Mouse (Mus musculus): ENCODE results near the gene Gli3. TPM values are rescaled to one million over a fixed set of nuclear protein-coding genes. Genes with fewer than 3 reads are reported as not detected.

Gli3 gene
- polyA plus RNA-seq, 1 experiment from 2014 or later = 57.9 TPM

DNA sequence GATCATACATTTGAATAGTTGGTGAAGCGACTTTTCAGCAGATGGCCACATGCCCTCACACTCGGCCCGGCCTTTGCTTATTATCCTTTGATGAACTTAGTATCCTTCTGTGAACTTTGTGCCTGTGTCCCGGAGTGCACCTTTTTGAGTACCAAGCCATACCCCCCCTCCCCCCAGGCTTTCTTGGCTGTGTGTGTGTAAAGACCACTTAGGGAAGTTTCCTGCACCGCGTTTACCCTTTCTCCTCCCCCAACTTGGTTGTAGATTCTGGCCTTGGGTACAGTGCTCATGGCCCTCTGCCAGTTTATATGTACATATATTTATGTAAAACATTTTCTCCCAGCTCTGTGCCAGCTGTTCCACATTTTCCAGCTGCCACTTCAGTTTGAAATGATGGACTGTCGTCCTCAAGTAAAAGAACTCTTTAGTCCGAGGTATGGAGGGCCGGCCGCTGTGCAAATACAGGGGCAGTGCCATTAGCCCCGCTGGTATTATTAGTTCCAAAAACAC lies 1.8 kb downstream of the Gli3 start:
- Histone ChIP-seq H3K4me3 (peak overlapping the region; percentile 98), H3K27ac (peak overlapping the region; percentile 100), H3K27me3 (ENCODE audit: low read depth, poor library complexity, severe bottlenecking) (no peaks in the 10 kb centered on the region), H3K4me1 (peaks cover 55% of the 10 kb centered on the region), H3K9me3 (replicated peaks) (no peaks in the 10 kb centered on the region), H3K36me3 (no peaks in the 10 kb centered on the region)
- 1% methylated on average over 11 of the region's 11 CpGs for WGBS
- DNase-seq (ENCODE audit: low spot score) = peak; percentile 70

DNA sequence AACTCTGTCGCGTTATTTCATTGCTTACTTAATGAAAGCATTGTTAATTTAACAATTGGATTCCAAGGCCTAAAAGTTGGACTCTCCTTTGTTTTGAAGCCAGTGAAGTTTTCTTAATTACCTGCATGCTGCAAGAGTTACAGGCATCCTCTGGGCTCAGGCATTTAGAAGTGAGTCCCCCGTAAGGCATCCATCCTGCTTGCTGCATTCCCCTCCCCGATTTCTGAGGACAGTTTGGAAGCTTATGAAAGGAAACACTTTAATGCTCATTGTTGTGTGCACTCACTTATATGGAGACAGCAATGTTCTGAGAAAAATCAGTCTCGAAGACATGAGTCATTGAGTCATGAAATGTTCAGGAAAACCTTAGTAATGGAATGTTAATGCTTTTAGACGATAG lies 3.5 kb downstream of the Gli3 start:
- Histone ChIP-seq H3K36me3 (0 out of 2 replicates have a peak, but pooled peaks cover 2% of the 10 kb centered on the region), H3K27ac (peak overlapping the region; percentile 100), H3K4me1 (peaks cover 66% of the 10 kb centered on the region), H3K4me3 (peak overlapping the region; percentile 98), H3K9me3 (replicated peaks) (no peaks in the 10 kb centered on the region), H3K27me3 (ENCODE audit: low read depth, poor library complexity, severe bottlenecking) (no peaks in the 10 kb centered on the region)
- no peak for DNase-seq (ENCODE audit: low spot score)
- 24% methylated on average over 6 of the region's 6 CpGs for WGBS

DNA sequence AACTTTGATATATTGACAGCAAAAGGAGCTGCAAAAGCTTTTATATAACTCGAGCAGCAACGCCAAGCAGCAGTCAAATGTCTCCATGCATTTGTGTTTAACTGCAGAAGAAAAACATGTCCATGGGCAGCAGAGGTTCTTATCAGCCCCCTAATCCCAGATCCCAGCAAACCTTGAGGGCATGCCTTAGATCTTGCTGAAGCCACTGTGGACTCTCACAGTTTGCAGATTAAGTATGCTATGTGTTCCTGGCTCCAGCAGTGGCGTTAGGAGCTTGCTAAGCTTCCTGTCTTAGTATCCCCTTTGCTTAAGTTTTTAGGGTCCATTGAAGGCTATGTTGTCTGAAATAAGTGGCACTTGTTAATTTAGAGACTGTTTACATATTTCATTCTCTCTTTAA lies 4.4 kb downstream of the Gli3 start:
- DNase-seq (ENCODE audit: low spot score) = no peak
- Histone ChIP-seq H3K27me3 (ENCODE audit: low read depth, poor library complexity, severe bottlenecking) (no peaks in the 10 kb centered on the region), H3K9me3 (replicated peaks) (no peaks in the 10 kb centered on the region), H3K36me3 (0 out of 2 replicates have a peak, but pooled peaks cover 5% of the 10 kb centered on the region), H3K27ac (peak overlapping the region; percentile 100), H3K4me1 (peaks cover 61% of the 10 kb centered on the region), H3K4me3 (peak overlapping the region; percentile 98)
- 16% methylated on average over 3 of the region's 3 CpGs for WGBS

DNA sequence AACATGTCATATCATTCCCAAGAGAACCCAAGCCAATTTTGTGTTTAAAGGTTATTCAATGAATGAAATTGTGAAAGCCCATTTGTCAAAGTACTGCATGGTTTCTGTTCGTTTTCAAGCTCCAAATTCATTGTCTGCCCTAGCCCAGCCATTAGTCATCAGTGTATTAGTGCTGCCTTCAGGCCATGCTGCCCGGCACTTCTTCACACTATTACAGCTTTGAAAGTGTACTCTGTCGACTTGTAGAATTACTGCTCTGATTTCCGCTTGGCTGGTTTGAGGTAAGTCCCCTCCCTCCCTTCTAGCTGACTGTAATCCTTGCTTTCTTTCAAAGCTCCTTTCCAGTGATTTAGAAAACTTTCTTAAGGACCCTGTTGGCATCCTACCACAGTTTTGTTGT lies 5.4 kb downstream of the Gli3 start:
- Histone ChIP-seq H3K4me1 (peaks cover 67% of the 10 kb centered on the region), H3K36me3 (peaks cover 9% of the 10 kb centered on the region; the same call in 1 of the 2 replicates), H3K27me3 (ENCODE audit: low read depth, poor library complexity, severe bottlenecking) (no peaks in the 10 kb centered on the region), H3K4me3 (peak overlapping the region; percentile 98), H3K9me3 (replicated peaks) (no peaks in the 10 kb centered on the region), H3K27ac (peak overlapping the region; percentile 100; the same call in 1 of the 2 replicates)
- WGBS = 9% methylated on average over 4 of the region's 4 CpGs
- DNase-seq (ENCODE audit: low spot score) = peak; percentile 40

DNA sequence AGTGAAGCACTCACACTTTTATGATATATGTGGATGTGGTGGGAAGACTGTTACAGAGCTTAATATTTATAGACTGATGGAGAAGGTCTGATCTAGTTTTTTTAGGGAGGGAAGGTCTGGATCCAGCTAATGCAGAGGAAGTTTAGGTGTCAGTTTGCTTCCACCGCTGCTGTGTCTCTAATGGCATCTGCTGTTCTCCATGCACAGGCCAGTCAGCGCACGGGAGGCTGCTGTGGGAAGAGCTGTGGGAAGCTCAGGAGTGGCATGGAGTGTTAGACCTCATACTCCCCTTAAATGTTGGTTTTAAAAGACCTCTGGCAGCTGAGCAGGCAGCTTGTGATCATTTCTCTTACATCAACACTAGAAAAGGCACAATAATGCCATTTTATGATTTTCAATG lies 7.0 kb downstream of the Gli3 start:
- DNase-seq (ENCODE audit: low spot score) = no peak
- H3K4me3 ChIP-seq = no peak overlapping the region
- peaks cover 76% of the 10 kb centered on the region for H3K4me1 ChIP-seq
- H3K9me3 ChIP-seq (replicated peaks) = no peaks in the 10 kb centered on the region
- WGBS = 60% methylated on average over 3 of the region's 3 CpGs
- peaks cover 10% of the 10 kb centered on the region; the same call in 1 of the 2 replicates for H3K36me3 ChIP-seq
- H3K27me3 ChIP-seq (ENCODE audit: low read depth, poor library complexity, severe bottlenecking) = no peaks in the 10 kb centered on the region
- H3K27ac ChIP-seq = no peak overlapping the region

DNA sequence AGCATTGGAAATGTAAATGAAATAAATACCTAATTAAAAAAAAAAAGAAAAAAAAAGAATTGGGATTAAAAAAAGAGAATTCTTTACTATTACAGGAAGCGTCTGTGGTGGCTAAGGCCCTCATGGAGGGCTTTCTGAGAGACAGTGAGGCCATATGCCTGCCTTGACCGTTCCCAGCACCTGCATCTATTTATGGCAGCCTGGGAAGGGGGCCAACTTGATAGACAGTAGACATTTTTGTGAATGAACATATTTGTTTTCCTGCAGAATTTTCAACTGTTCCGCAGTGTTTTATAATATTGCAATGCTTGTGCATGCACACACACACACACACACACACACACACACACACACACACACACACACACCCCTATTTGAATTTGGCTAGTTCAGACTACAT lies 9.7 kb downstream of the Gli3 start:
- WGBS = 78% methylated on average over 3 of the region's 3 CpGs
- H3K27me3 ChIP-seq (ENCODE audit: low read depth, poor library complexity, severe bottlenecking) = no peaks in the 10 kb centered on the region
- H3K36me3 ChIP-seq = peaks cover 22% of the 10 kb centered on the region
- H3K9me3 ChIP-seq (replicated peaks) = no peaks in the 10 kb centered on the region
- H3K4me3 ChIP-seq = no peak overlapping the region
- peaks cover 56% of the 10 kb centered on the region for H3K4me1 ChIP-seq
- no peak for DNase-seq (ENCODE audit: low spot score)
- no peak overlapping the region for H3K27ac ChIP-seq

DNA sequence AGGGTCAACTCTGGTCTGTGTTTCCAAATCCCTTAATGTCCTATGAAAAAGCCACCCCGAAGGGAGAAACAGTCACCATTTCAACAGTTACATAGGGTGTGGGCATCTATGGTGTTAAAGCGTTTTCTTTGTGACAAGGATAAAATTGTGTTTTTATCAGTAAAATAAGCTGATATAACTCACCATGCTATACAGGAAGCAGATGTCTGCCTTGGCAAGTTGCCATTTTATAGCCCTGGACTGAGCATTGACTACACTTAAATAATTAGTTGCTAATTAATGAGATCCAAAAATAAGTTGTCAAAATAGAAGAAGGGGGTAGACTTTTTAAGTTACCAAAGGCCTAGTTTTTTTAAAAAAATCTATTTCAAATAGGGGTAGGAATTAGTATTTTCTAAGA lies 11.4 kb downstream of the Gli3 start:
- no peaks in the 10 kb centered on the region for H3K9me3 ChIP-seq (replicated peaks)
- H3K36me3 ChIP-seq = peaks cover 39% of the 10 kb centered on the region
- no peak for DNase-seq (ENCODE audit: low spot score)
- H3K4me3 ChIP-seq = no peak overlapping the region
- H3K27me3 ChIP-seq (ENCODE audit: low read depth, poor library complexity, severe bottlenecking) = no peaks in the 10 kb centered on the region
- no peak overlapping the region for H3K27ac ChIP-seq
- peaks cover 41% of the 10 kb centered on the region for H3K4me1 ChIP-seq
- 88% methylated on average over 2 of the region's 2 CpGs for WGBS

DNA sequence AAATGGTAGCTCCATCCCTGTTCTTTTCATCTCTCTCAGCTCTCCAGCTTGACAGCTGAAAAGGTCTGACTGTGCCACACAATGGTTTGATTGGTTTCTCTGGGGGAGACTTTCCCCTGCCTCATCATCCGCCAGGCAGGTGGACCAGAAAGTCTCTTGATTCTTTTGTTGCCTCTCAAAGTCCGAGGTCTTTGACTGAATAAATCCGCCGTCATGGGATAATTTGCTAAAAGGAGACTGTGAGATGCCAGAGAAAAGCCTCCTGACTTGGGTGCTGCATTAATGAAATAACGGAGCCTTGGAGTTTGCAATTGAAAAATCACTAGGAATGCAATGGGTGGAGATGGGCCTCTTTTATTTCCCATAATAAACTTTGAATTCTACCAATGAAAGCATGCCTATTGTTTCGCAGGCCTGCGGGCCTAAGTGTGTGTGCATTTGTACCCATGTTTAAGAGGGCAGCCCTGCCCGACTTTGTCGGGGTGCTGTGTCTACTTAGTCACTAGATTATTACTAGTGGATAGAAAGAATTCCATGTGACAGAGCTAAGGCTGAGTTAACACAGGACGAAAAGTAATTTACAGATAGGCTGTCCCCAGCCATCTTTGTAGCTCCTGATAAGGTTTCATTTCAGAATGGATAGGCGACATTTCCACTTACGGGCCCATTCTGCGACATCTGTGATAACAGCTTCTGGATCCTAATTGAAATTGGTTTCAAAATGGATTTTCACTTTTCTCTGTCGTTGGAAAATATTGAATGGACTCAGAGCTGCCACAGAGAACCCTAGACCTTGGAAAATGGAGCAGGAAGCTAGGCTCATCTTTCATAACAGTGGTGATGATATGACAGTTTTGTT lies 23.2 kb downstream of the Gli3 start:
- WGBS = 79% methylated on average over 14 of the region's 14 CpGs
- H3K4me3 ChIP-seq = no peak overlapping the region
- no peaks in the 10 kb centered on the region for H3K9me3 ChIP-seq (replicated peaks)
- peaks cover 35% of the 10 kb centered on the region for H3K4me1 ChIP-seq
- H3K36me3 ChIP-seq = peaks cover 25% of the 10 kb centered on the region
- DNase-seq (ENCODE audit: low spot score) = no peak
- no peaks in the 10 kb centered on the region for H3K27me3 ChIP-seq (ENCODE audit: low read depth, poor library complexity, severe bottlenecking)
- no peak overlapping the region for H3K27ac ChIP-seq

DNA sequence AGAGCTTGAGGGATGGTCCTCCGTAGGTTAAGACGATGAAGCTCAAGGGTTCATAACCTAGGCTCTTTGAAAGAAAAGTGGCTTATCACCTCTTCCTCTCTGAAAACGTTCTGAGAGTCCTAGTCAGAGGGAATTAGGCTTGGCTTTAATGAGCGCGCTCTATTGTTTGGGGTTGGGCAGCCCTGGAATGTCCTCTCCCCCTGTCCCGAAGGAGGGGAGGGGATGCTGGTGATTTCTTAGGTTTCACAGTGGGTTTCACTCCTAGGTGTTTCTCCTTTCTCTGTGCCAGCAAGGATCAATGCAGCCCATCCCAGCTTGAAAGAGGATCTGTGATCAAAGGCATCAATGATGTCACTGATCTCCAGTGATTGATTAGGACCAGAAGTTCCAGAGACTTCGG lies 24.3 kb downstream of the Gli3 start:
- H3K4me3 ChIP-seq = no peak overlapping the region
- DNase-seq (ENCODE audit: low spot score) = no peak
- WGBS = 8% methylated on average over 7 of the region's 7 CpGs
- H3K27me3 ChIP-seq (ENCODE audit: low read depth, poor library complexity, severe bottlenecking) = no peaks in the 10 kb centered on the region
- peaks cover 35% of the 10 kb centered on the region for H3K4me1 ChIP-seq
- H3K36me3 ChIP-seq = peaks cover 24% of the 10 kb centered on the region
- H3K27ac ChIP-seq = no peak overlapping the region
- no peaks in the 10 kb centered on the region for H3K9me3 ChIP-seq (replicated peaks)

DNA sequence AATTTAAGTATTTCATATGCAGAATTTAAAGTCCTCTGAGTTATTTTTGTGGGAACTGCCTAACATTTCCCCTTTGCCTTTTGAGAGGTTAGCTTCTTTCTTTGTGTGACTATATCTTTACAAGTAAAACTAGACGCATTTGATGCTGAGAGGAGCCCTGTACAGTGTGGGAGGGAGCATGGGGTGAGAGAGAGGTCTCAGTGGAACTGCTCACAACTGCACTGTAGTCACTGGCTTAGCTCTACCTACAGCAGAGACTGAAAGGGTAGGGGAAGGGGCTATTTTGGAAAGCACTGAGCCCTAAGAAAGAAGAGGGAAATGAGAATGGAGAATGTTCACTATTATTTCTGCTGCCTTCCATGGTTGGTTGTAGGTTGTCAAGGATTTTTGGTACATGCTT lies 25.0 kb downstream of the Gli3 start:
- Histone ChIP-seq H3K27ac (no peak overlapping the region), H3K9me3 (replicated peaks) (no peaks in the 10 kb centered on the region), H3K4me1 (peaks cover 33% of the 10 kb centered on the region), H3K4me3 (no peak overlapping the region), H3K36me3 (peaks cover 21% of the 10 kb centered on the region), H3K27me3 (ENCODE audit: low read depth, poor library complexity, severe bottlenecking) (no peaks in the 10 kb centered on the region)
- DNase-seq (ENCODE audit: low spot score) = no peak
- 58% methylated on average over 1 of the region's 1 CpGs for WGBS

DNA sequence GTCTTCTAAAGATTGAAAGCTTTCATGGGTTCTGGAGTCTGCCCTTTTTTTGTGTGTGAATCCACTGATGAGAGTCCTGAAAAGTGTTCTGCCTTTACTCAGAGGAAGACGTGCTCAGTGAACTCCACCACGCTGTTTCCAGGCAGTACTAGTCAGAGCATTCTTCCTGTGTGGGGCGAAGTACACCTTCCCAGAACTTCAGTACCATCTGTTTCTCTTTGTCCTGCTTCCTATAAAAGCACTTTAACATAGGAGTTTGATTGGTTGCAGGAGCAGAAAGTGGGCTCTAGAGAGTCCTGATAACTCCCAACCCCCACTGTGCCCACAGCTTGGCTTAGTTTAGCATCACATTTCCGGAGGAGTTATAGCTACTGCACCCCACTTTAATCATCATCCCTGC lies 32.8 kb downstream of the Gli3 start:
- peaks cover 20% of the 10 kb centered on the region for H3K4me1 ChIP-seq
- H3K36me3 ChIP-seq = peaks cover 48% of the 10 kb centered on the region
- 67% methylated on average over 4 of the region's 4 CpGs for WGBS
- H3K27ac ChIP-seq = no peak overlapping the region
- H3K27me3 ChIP-seq (ENCODE audit: low read depth, poor library complexity, severe bottlenecking) = no peaks in the 10 kb centered on the region
- no peak overlapping the region for H3K4me3 ChIP-seq
- no peak for DNase-seq (ENCODE audit: low spot score)
- no peaks in the 10 kb centered on the region for H3K9me3 ChIP-seq (replicated peaks)

DNA sequence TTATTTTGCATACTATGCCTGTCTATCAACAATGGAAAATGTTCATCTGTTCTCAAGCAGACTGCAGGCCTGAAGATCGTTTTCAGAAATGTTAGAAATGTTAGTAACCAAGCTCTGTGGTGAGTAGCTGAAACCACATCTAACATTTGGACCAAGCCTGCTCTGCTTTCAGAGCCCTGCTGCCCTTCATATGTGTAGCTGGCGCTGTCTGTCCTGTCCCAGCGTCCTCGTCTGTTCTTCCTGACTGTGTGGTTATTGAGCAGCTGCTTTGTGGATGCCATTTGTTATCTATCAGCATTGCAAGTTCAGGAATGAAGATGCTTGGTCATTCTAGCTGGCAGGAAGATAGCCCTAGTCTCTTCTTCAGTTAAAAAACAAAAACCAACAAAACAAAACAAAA lies 35.3 kb downstream of the Gli3 start:
- no peaks in the 10 kb centered on the region for H3K27me3 ChIP-seq (ENCODE audit: low read depth, poor library complexity, severe bottlenecking)
- no peak overlapping the region for H3K27ac ChIP-seq
- peaks cover 23% of the 10 kb centered on the region for H3K4me1 ChIP-seq
- H3K36me3 ChIP-seq = peaks cover 42% of the 10 kb centered on the region
- no peak for DNase-seq (ENCODE audit: low spot score)
- no peak overlapping the region for H3K4me3 ChIP-seq
- WGBS = 81% methylated on average over 4 of the region's 4 CpGs
- no peaks in the 10 kb centered on the region for H3K9me3 ChIP-seq (replicated peaks)

DNA sequence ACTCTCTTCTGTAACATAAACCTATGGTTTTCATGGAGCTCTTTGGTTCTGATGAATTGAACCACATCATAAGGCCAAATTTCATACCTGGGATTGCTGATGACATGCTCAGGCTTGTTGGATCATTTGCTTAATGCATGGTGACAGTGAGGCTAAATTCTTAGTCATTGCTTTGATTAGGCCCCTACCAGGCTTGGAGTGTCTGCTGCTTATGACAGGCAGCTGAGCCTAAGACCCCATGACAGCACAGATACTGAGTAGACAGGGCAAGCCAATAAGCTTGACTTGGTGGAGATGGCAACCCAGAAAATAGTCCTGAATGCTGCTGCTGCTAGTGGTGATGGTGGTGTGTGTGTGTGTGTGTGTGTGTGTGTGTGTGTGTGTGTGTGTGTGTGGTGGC lies 47.9 kb downstream of the Gli3 start:
- Histone ChIP-seq H3K4me3 (no peak overlapping the region), H3K27me3 (ENCODE audit: low read depth, poor library complexity, severe bottlenecking) (no peaks in the 10 kb centered on the region), H3K36me3 (no peaks in the 10 kb centered on the region; the same call in 1 of the 2 replicates), H3K27ac (no peak overlapping the region), H3K9me3 (replicated peaks) (no peaks in the 10 kb centered on the region), H3K4me1 (peaks cover 15% of the 10 kb centered on the region)
- DNase-seq (ENCODE audit: low spot score) = no peak
